Mouse (Mus musculus): ENCODE results near the gene Kif11.

GRCm38 (mm10) chr19:37455528-37455927, 79.3 kb downstream of the Kif11 start:
- TF ChIP-seq CTCF (IDR thresholded peaks at IDR 0.05; ENCODE audit: low read depth) (no peak), EP300 (IDR thresholded peaks at IDR 0.05; ENCODE audit: low read depth) (no peak)
